Mouse (Mus musculus) G1E (cell line): ENCODE results near the gene Pcolce2. TPM values are rescaled to one million over a fixed set of nuclear protein-coding genes. Genes with fewer than 3 reads are reported as not detected.
"Not testable (repeated sequence)": the region's sequence is repeated elsewhere in the genome, so short reads cannot be mapped to it uniquely, and the experiment has no call there.

Source experiments
- ATAC-seq: 2 replicates; pipeline ENCODE4 v1.8.0; 2016; ENCODE audit warnings: mild to moderate bottlenecking; ENCODE audit not compliant: insufficient number of reproducible peaks, poor library complexity, low FRiP score, severe bottlenecking; ENCODE audit errors: extremely low read depth
- DNase-seq: peaks from one replicate; pipeline ENCODE4 v3.0.0; 2012; ENCODE audit warnings: low spot score
- H3K27me3 ChIP-seq: 2 replicates; pipeline ENCODE4 v1.6.1; 2012; ENCODE audit warnings: mild to moderate bottlenecking, low read length, inconsistent platforms; ENCODE audit not compliant: insufficient read depth
- H3K36me3 ChIP-seq: replicated peaks from 2 replicates; pipeline ENCODE3; 2012; ENCODE audit warnings: mild to moderate bottlenecking, inconsistent platforms
- H3K4me1 ChIP-seq: 2 replicates; pipeline ENCODE4 v1.6.1; 2012; ENCODE audit warnings: low read depth, low read length, inconsistent platforms, mixed read lengths; ENCODE audit not compliant: insufficient read depth
- H3K4me3 ChIP-seq: 2 replicates; pipeline ENCODE4 v1.5.1; 2012; ENCODE audit warnings: low read depth, mild to moderate bottlenecking, inconsistent platforms, low read length, moderate library complexity, mixed read lengths
- H3K9me3 ChIP-seq: replicated peaks from 2 replicates; pipeline ENCODE4 v1.6.1; 2012; ENCODE audit warnings: inconsistent platforms
- CTCF ChIP-seq: IDR thresholded peaks from 2 replicates; pipeline ENCODE4 v1.5.1; 2012; ENCODE audit warnings: low read depth, low read length, inconsistent platforms, mixed read lengths
- GATA1 ChIP-seq: IDR thresholded peaks from 2 replicates; pipeline ENCODE4 v1.6.1; 2012; ENCODE audit warnings: borderline replicate concordance, low read length, inconsistent platforms, mixed read lengths
- GATA2 ChIP-seq: IDR thresholded peaks from 2 replicates; pipeline ENCODE4 v1.6.1; 2012; ENCODE audit warnings: low read depth, low read length, inconsistent platforms, borderline replicate concordance
- POLR2AphosphoS5 ChIP-seq: IDR thresholded peaks from 2 replicates; pipeline ENCODE4 v1.6.1; 2012; ENCODE audit warnings: low read depth, low read length, inconsistent platforms; ENCODE audit not compliant: insufficient replicate concordance
- TAL1 ChIP-seq: conservative IDR thresholded peaks from 2 replicates; pipeline ENCODE4 v1.6.1; 2012; ENCODE audit warnings: low read depth, low read length, inconsistent platforms, mixed read lengths
- polyA plus RNA-seq: library from polyadenylated mRNA; stranded (reverse); fragments of >175 nt; gene quantifications from 2 replicates; pipeline ENCODE4 v1.2.3, GENCODE M21; 2012
- total RNA-seq, 2 experiments: library from RNA; stranded (forward) in 1 of 2; stranded (reverse) in 1 of 2; fragments of 200-1000 nt in 1 of 2; fragments of >200 nt in 1 of 2; fragmentation: Nextera tagmentation in 1 of 2; gene quantifications; 2 replicates each; pipeline ENCODE4 v1.2.3; 2014 to 2017

Gene Pcolce2
- total and polyA plus RNA-seq, 3 experiments, result 0.05 TPM; not detected in 2

DNA sequence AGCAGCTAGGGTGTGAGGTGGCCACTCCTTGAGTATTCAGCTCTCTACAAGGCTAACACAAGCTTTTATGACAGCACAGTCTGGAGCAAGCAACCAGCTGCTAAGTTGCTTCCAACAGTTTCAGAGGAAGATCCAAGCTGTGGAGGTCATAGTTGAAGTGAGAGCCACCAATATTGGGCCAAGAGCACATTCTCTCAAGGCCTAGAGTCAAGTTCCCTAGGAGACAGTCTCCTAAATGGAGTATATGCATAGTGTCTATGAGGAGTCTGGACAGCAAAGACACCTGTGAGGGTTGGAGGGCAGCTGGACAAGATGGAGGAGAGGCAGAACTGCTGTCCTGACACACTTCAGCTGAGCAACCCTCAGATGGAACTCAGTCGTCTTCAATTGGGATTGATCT, 18.8 kb upstream of the Pcolce2 start:
- H3K4me3 ChIP-seq, result no peak overlapping the region
- H3K36me3 ChIP-seq, result no peaks in the 10 kb centered on the region
- H3K4me1 ChIP-seq, result no peaks in the 10 kb centered on the region
- no peaks in the 10 kb centered on the region for H3K9me3 ChIP-seq
- DNase-seq (no peak), ATAC-seq (no peak)
- TF ChIP-seq TAL1, result no peak
- no peak for TF ChIP-seq GATA1
- TF ChIP-seq CTCF, result no peak
- TF ChIP-seq GATA2, result no peak
- no peak for TF ChIP-seq POLR2AphosphoS5
- no peaks in the 10 kb centered on the region for H3K27me3 ChIP-seq

DNA sequence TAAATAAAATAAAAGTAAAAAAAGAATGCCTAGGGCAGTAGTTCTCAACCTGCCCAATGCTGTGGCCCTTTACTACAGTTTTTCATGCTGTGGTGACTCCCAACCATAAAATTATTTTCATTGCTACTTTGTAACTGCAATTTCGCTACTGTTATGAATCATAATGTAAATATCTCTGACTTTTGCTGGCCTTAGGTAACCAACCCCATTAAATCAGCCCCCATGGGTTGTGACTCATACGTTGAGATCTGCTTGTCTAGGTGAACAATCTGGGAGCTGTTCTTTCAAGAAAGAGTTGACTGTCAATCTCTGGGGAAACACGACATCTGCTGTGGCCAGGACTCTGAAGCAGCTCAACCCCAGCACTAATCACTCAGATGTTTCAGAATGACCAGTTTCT, 13.3 kb upstream of the Pcolce2 start:
- TF ChIP-seq TAL1 (no peak), GATA2 (no peak), CTCF (no peak), GATA1 (no peak), POLR2AphosphoS5 (no peak)
- no peak for DNase-seq
- no peak overlapping the region for H3K4me3 ChIP-seq
- H3K9me3 ChIP-seq, result no peaks in the 10 kb centered on the region
- no peaks in the 10 kb centered on the region for H3K4me1 ChIP-seq
- no peak for ATAC-seq
- H3K27me3 ChIP-seq, result no peaks in the 10 kb centered on the region
- no peaks in the 10 kb centered on the region for H3K36me3 ChIP-seq

GRCm38 (mm10) chr9:95628439-95628948, 8.9 kb upstream of the Pcolce2 start:
- H3K36me3 ChIP-seq, result no peaks in the 10 kb centered on the region
- H3K4me3 ChIP-seq, result no peak overlapping the region
- H3K9me3 ChIP-seq, result no peaks in the 10 kb centered on the region
- no peaks in the 10 kb centered on the region for H3K27me3 ChIP-seq
- TF ChIP-seq POLR2AphosphoS5 (no peak), TAL1 (no peak), CTCF (no peak), GATA2 (no peak), GATA1 (no peak)
- DNase-seq (no peak), ATAC-seq (no peak)
- no peaks in the 10 kb centered on the region for H3K4me1 ChIP-seq

- H3K36me3 ChIP-seq, H3K4me3 ChIP-seq, DNase-seq, H3K9me3 ChIP-seq, H3K4me1 ChIP-seq, H3K27me3 ChIP-seq, ATAC-seq: not testable (repeated sequence)
Measured at GRCm38 (mm10) chr9:95629561-95629960, 7.8 kb upstream of the Pcolce2 start.

DNA sequence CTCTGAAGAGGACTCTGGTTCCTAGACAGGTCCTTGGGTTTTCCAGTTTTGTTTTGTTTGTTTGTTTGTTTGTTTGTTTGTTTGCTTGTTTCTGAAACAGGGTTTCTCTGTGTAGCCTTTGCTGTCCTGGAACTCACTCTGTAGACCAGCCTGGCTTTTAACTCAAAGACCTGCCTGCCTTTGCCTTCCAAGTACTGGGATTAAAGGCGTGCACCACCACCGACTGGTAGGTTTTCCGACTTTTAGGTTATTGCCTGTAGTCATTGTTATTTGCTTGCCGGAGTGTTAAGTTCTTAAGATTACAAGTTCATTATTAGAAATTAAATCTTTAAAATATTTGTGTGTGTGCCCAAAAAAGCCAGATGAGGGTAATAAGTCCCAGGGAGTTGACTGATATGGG, 1.0 kb upstream of the Pcolce2 start:
- H3K4me3 ChIP-seq, result no peak overlapping the region
- no peaks in the 10 kb centered on the region for H3K4me1 ChIP-seq
- no peak for TF ChIP-seq GATA2
- TF ChIP-seq TAL1, result no peak
- TF ChIP-seq GATA1, result no peak
- no peak for TF ChIP-seq POLR2AphosphoS5
- TF ChIP-seq CTCF, result no peak
- ATAC-seq (no peak), DNase-seq (no peak)
- no peaks in the 10 kb centered on the region for H3K36me3 ChIP-seq
- H3K27me3 ChIP-seq, result no peaks in the 10 kb centered on the region; the same call in 1 of the 2 replicates
- peaks cover 7% of the 10 kb centered on the region; the same call in 1 of the 2 replicates for H3K9me3 ChIP-seq

DNA sequence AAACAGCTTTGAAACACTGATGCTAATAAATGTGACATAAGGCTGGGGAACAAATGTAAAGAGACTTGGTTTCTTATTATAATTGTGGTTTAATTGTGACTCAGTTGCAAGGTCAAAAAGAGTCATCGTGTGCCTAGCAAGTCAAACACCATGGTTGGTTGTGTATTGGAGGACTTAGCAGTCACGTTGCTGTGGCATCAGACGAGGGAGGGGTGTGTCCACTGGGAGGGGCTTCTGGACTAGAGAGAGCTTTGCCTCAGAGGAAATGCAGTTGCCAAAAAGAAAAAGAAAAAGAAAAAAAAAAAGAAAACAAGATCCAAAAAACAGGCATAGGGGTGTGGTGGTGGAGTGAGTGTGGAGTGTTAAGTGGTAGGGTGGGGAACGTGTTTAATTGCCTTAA, 2.5 kb downstream of the Pcolce2 start:
- Histone ChIP-seq H3K4me3 (no peak overlapping the region), H3K36me3 (no peaks in the 10 kb centered on the region), H3K9me3 (peaks cover 7% of the 10 kb centered on the region; the same call in 1 of the 2 replicates), H3K4me1 (no peaks in the 10 kb centered on the region), H3K27me3 (no peaks in the 10 kb centered on the region; the same call in 1 of the 2 replicates)
- TF ChIP-seq GATA1, result no peak
- no peak for TF ChIP-seq TAL1
- TF ChIP-seq CTCF, result no peak
- no peak for TF ChIP-seq GATA2
- no peak for TF ChIP-seq POLR2AphosphoS5
- no peak for ATAC-seq
- DNase-seq, result no peak

DNA sequence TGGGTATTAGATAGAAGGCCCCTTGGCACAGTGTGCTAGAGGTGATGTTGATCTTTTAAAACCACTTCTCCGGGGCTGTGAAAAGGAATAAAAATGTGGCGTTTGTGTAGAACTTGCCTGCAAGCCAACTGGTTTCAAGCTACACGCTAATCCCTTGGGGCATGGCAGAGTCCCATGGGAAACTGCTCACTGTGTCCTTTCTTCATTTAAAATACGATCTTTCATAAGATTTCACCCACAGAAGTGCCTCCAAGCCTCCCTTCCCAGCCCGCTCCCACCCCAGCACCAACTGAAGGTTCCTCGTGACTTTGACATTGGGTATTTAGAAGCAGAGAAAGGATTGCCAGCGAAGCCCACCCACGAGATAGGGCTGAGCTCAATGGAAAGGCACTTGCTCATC, 8.5 kb downstream of the Pcolce2 start:
- Histone ChIP-seq H3K36me3 (no peaks in the 10 kb centered on the region), H3K4me1 (no peaks in the 10 kb centered on the region), H3K27me3 (no peaks in the 10 kb centered on the region), H3K4me3 (no peak overlapping the region), H3K9me3 (no peaks in the 10 kb centered on the region)
- TF ChIP-seq TAL1, result no peak
- TF ChIP-seq GATA2, result no peak
- TF ChIP-seq POLR2AphosphoS5, result no peak
- no peak for TF ChIP-seq GATA1
- no peak for TF ChIP-seq CTCF
- ATAC-seq, result no peak
- no peak for DNase-seq
